Mouse (Mus musculus) spleen, postnatal 4 days (tissue): ENCODE measurements around the gene Gm42674.

Source experiments
- DNase-seq, 2 experiments: peaks; one replicate each; pipeline ENCODE4 v3.0.0; 2022; ENCODE audit warnings: low spot score in 2 of 2

Gm42674 gene

DNA sequence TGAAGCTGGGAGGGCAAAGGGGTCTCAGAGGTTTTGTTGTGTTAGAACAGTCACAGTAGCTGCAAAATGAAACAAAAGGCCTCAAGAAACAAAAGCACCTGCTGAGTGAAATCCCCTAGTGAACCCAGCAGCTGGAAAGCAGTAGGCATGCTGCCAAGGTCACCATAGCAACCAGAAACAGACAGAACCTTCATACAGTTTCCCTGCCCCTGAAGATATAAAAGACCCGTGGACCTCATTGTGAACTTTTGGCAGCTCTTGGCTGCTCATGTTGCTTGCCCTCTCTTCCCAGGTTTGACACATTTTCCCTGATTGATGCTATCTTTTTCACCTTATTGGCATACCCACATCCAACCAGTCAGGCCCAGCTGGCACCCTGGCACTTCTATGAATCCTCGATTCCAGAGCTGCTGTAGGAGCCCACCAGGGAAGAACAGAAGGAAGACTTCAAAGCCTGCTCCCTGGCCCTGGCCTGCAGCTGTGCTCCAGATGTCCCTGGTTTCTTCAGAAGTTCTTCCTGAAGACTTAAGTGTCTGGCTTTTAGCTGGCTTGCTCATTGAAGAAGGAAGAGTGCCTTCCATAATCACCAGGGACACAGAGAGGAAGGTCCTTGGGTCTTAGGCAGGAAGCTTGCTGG lies 21.8 kb downstream of the Gm42674 start:
- no peak for DNase-seq

DNA sequence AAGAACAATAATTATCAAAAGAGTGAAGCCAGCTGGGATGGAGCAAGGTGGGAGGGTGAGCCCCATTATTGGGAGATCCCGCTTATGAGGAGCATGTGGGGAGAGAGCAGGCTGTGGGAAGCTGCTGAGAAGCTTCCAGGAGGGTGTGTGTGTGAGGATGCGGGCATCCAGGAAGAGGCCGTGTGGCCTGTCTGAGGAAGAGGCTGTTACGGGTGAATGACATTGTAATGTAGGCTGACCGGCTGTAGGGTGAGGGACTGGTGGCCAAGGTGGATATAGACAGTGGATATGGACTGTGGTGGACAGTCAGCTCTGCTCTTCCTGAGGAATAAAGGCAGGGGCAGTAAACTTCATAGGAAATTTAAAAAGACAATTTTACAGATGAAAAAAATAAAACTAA lies 23.8 kb downstream of the Gm42674 start:
- no peak for DNase-seq

DNA sequence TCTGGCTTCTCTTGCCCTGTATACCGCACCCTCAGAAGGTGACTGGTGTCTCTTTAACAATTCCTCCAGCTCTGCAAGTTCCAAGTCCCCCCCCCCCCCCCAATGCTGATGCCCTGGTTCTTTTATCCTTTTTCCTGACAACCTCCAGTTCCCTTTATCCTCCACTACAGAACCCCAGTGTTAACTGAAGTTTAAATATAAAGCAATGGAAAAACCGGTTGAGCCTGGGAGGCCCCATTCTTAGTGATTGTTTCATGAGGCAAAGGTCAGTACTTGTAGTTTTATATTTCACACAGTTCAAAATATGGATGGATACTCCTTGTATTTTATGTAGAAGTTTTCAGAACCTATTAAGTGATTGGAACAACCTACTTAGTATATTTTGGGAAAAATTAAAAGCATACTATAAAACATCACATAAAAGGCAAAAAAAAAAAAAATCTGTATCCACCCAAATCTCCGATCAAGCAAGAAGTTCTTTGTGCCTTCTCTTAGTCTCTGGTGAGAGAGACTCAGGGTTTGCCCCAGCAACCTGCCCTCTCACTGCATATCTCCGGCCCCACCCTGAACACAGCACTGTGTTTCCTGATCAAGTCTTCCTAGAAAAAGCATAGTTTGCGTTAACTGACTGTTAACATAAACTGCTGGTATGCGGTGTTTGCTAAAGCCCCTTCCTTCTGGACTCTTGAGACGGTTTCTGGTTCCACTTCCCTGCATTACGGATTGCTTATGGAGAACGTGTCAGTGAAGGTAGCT lies 24.7 kb downstream of the Gm42674 start:
- no peak for DNase-seq

DNA sequence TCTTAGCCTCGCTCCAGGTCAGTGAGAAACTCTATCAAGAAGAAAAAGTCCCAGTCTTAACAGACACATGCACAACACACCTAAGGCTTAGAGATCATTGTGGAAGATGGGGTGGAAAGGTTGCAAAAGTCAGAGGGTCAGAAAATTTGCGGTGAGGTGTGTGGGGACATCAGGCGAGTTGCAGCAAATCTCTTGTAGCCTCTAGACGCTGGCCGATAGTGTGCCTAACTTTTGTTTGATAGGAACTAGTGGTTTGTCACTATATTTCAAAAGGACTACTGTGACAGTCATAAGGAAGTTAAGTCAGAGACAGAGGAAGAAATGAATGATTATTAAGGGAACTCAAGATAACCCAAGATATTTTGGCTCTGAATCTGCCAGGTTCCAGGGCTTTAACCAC lies 25.7 kb downstream of the Gm42674 start:
- no peak for DNase-seq

DNA sequence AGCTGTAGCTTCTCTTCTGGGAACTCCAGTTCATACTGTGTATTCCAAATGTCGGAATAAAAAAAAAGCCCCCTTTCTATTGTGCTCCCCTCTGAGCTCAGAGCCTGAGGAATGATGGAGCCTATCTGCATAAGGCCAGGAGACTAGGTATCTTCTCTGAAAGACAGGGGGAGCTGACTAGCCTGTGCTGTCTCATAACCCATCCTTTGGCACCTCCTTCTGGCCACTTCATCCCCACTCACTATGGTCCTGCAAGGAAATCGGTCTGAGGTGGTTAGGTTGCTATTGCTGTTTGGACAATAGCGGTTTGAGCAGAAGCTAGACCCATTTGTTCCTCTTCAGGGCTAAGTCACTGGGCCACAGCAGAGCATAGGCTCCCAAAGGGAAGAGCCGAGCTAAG lies 26.1 kb downstream of the Gm42674 start:
- no peak for DNase-seq

DNA sequence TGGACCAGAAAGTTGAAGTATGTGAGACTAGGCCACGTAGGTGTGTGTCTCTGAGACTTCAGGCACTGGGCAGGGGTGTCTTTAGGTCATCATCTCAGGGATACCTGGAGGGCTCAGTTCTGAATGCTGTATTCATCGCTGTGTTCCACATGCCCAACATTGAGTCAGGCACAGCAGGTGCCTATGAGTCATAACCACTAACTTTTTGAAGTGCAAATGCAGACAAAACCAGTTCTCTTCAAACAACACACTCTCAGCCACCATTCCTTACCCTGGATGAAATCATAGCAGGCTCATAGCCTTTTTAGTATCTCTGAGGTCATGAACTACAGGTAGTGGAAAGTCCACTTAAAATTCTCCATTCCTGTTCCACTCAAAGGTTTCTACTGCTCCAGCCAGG lies 27.6 kb downstream of the Gm42674 start:
- no peak for DNase-seq

DNA sequence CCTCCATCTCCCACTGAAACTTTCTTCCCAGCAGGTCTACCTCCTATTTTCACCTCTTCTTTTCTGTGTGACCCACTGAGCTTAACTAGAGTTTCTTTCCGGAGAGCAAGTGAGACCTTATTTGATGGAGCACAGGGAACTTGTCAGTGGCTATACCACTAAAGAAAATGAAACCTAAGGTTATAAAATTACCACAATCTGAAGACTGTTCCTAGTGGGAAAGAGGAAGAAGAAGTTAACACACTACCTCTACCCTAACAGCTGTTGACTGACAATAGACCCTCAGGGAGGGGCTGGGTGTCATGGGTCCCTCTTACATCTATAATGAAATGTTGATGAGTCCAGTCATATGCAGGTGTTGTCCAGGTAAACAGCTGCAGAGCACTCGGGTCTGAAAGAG lies 30.3 kb downstream of the Gm42674 start:
- no peak for DNase-seq

DNA sequence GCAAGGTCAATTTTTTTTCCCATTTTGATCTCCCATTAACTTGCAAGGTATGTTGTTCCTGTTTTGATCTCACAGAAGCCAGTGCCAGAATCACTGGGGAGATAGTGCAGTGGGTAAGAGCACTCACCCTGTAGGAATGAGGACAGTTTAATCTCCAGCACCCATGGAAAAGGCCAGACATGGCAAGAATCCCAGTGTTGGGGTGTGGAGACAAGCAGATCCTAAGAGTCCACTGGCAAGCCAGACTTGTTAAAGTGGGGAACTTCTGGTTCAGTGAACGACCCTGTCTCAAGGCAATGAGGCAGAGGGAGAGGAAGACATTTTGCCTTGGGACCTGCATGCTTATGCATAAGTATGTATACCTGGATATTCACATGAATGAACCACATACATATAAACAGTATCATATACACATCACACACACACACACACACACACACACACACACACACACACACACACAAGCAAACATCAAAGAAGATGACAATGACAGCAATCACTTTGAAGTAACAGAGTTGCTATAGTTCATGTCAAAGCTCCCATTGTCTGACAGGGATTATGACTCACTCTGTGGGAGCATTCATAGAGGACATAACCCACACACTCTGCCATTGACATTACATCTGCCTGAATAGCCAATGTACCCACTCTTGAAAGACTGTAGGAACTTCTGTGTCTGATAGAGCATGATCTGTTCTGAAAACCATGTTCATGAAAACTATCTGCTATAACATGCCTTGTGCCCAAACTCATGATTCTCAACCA lies 37.0 kb downstream of the Gm42674 start:
- DNase-seq, result no peak

DNA sequence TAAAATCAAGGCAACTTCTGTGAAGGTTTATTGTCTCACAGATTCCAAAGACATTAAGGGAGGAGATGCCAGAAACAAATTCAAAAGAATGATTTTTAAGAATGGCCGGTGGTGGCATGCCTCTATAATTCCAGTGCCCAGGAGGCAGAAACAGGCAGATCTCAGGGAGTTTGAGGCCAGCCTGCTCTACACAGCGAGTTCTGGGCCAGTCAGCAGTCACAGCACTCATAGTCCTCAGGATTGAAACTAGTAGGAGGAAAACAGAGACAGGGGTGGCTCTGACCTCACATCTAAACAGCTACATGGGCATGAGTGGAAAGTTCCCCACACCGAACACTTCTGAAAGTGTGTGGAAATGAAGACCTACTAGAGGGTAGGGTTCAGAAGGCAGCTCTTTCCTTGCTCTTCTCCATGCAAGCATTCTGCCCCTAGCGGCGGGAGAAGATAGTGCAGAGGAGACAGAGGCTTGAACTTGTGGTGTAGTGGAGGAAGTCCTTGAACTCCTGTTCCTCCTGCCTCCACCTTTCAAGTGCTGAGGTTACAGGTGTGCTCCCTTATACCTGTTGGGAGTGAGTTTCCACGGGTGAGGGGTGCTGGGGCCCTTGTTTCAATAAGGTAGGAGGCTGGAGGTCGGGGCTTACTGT lies 37.9 kb downstream of the Gm42674 start:
- peak; percentile 51 to 81 for DNase-seq

DNA sequence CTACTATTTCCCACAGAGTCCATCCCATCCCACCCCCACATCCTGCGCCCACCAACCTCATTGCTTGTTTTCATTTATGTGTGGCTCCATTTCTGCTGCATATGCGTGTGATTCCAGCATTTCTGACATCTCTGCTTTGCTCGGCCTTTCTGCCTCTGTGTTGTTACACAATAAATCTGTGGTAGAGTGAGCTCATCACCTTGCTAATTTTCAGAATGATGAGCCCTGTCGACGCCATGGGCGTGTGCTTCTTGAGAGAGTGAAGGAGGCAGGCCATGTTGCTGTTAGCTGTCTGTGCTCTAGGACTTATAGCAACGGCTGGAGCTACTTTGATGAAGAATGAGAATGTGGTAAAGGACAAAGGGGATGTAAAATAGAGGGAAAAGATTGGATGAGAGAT lies 39.3 kb downstream of the Gm42674 start:
- no peak for DNase-seq

DNA sequence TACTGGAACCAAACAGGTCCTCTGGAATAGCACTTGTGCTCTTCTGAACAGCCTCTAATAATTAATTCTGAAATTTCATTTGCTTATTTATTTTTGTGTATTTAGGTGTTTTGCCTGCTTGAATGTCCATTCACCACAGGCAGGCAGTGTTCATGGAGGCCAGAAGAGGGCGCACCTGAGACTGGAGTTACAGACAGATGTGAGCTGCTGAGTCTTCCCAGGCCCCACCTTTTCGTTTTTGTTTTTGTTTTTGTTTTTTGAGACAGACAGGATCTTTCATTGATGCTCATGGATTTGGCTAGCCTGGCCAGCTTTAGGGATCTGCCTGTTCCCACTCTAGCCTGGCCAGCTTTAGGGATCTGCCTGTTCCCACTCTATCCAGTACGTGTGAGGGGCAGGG lies 42.5 kb downstream of the Gm42674 start:
- peak; percentile 46 to 82 for DNase-seq

DNA sequence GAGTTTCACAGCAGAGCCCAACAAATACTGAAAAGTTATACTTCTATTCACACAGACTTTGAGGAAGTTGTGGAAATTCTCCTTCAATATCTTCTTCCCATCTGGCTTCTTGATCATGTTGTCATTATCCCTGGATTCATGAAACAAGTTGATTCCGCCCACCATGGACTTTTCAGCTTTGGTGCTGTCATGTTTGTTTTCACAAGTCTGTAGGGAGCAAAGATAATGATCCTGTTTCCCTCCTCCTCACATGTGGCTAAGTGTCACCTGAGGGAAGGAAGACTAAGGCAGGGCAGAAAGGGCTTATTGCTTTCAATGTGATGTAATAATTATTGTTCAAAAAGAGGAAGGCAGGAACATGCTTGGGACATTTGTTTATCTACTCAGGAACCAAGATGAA lies 45.6 kb downstream of the Gm42674 start:
- no peak for DNase-seq

DNA sequence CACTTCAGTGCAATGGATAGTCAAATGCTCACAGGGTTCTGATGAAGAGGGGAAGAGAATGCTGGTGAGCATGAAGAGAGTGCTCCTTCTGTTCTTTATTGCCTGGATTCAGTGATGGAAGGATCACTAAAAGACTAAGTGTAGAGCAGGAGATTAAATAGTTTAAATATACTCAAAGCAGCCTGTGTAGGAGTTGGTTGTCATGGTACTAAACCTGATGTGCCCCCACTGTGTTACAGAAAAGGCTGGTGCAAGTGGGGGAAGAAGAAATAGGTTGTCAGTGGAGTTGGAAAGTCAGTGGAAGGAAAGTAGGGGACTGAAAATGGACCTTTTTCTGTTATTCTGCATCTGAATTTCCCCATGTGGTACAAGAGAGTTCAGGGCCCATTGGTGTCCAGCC lies 47.3 kb downstream of the Gm42674 start:
- DNase-seq, result no peak

DNA sequence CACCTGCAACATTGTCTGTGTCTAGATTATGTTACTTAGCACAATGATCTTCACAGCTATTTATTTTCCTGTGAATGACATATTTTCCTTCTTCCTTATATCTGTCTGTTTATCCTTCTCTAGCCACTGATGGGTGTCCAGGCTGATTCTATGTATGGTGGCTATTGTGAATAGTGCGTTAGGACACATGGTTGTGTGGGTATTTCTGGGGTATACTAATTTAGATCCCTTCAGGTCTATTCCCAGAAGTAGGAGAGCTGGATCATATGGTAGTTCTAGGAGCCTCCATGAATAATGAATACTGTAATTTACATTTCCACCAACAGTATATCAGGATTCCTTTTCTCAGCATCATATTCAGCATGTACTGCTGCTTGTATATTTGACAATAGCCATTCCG lies 48.1 kb downstream of the Gm42674 start:
- DNase-seq, result no peak

DNA sequence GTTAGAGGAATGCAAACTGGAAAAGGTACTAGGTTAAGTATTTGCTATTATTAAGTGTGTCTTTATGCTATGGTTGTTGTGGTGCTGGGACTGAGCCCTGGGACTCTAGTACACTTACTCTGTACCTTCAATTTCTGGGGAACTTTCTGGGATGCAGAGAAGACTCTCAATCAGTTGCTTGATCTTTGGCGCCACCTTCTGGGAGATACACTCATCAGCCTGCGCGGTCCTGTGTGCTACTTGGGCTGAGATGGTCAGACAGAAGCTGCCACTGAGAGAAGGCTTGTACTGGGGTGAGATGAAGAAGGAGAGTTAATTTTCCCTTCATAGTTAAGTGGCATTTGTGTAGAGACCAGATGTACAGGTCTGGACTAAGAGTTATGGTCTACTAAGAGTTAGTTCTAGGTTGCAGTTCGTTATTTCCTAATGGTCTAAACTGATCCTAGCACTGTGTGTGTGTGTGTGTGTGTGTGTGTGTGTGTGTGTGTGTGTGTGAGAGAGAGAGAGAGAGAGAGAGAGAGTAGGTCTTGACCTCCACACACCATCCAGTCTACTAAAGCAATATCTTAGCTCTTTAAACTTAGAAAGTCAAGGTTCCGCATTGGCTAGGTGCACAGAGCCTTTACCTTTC lies 51.3 kb downstream of the Gm42674 start:
- DNase-seq, result peak; percentile 34 to 79

DNA sequence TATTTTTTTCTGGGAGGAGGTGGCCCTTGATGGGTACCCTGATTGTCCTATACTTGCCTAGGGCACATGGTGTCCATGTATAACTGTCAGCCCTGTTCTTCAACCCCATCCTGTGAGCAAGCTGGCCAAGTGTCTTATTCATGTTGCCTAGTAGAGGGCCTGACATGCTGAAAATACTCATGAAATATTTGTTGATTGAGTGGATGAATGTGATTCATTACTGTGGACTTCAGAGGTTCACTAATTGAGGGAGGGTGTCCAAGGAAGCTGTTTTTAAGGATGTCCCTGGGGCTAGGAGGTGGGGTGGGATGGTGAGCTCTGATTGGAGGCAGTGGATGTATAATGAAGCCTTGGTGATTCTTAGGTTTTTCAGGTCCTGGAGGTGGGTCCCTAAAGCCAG lies 52.0 kb downstream of the Gm42674 start, which contains the start of gene S100a7a:
Gene S100a7a (plus strand): TSS at position 301 of the 400 bp plus-strand sequence.
- no peak for DNase-seq
